Mouse (Mus musculus): ENCODE results near the gene Mon2. TPM values are rescaled to one million over a fixed set of nuclear protein-coding genes. Genes with fewer than 3 reads are reported as not detected.
"Not testable (repeated sequence)": the region's sequence is repeated elsewhere in the genome, so short reads cannot be mapped to it uniquely, and the experiment has no call there.

Gene Mon2
- polyA plus RNA-seq, 1 experiment = 42.6 TPM

- Histone ChIP-seq H3K4me3 (ENCODE audit: insufficient read depth, low read depth, low read length) (no peak overlapping the region), H3K4me1 (ENCODE audit: control insufficient read depth, insufficient read depth, low read length) (no peaks in the 10 kb centered on the region), H3K36me3 (ENCODE audit: control insufficient read depth, insufficient read depth, low read length) (peaks cover 10% of the 10 kb centered on the region), H3K27me3 (replicated peaks; ENCODE audit: control insufficient read depth, insufficient read depth, low read length) (no peaks in the 10 kb centered on the region), H3K27ac (ENCODE audit: insufficient read depth, low read depth, low read length) (no peak overlapping the region)
- TF ChIP-seq POLR2A (IDR thresholded peaks at IDR 0.05; ENCODE audit: low read depth, low read length) (no peak), CTCF (conservative IDR thresholded peaks at IDR 0.05; ENCODE audit: insufficient read depth, insufficient read length, low read depth, low read length) (0 out of 2 replicates have a peak, but pooled peaks have one; percentile 22)
- whole genome bisulfite sequencing = 77% methylated on average over 2 of the region's 2 CpGs
- DNase-seq = no peak
These were observed 36.4 kb downstream of the Mon2 start for GRCm38 (mm10) chr10:123039936-123040335.

DNA sequence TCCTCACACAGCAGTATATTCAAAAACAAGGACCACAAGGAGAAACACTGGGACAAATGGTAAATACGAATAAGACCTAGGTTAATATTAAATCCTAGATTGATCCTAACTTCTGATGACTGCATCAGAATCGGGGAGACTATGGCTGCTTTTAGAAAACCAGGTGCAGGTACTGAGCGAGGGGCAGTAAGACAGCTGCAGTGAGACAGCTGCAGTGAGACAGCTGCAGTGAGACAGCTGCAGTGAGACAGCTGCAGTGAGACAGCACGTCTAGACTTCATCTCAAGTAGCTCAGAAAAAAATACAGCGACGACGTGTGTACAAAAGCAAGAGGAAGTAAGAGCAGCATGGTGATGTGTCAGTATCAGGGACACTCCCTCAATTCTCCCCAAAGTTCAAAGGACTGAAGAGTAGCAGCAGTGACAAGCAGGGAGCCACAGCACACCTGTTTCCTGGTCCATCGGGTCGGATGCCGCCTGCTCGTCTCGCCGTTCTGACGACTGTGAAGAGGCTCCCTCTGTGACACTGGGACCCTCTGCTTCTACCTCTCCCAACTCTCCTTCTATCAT lies 44.1 kb downstream of the Mon2 start:
- Histone ChIP-seq H3K36me3 (ENCODE audit: control insufficient read depth, insufficient read depth, low read length) (peaks cover 2% of the 10 kb centered on the region), H3K4me1 (ENCODE audit: control insufficient read depth, insufficient read depth, low read length) (no peaks in the 10 kb centered on the region), H3K27me3 (replicated peaks; ENCODE audit: control insufficient read depth, insufficient read depth, low read length) (no peaks in the 10 kb centered on the region), H3K27ac (ENCODE audit: insufficient read depth, low read depth, low read length) (no peak overlapping the region), H3K4me3 (ENCODE audit: insufficient read depth, low read depth, low read length) (no peak overlapping the region)
- WGBS = 75% methylated on average over 14 of the region's 14 CpGs
- no peak for DNase-seq
- TF ChIP-seq POLR2A (IDR thresholded peaks at IDR 0.05; ENCODE audit: low read depth, low read length) (no peak), CTCF (conservative IDR thresholded peaks at IDR 0.05; ENCODE audit: insufficient read depth, insufficient read length, low read depth, low read length) (no peak)

DNA sequence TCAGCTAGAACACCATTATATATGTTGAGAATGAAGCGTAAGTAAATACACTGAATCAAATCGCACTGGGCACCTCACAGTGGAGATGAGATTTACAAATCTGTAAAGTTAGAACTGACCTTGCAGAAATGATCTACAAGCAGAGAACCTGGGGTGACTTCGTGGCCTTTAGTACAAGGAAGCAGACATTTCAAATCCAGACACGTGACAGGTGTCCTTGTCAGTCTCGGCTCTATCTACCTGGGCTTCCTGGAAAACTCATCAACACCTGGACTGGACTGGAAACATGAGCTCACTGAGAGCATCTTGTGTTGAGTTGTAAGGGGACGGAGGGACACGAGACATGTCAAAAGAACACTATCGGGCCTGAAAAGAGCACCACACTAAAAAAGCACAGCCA lies 44.9 kb downstream of the Mon2 start:
- Histone ChIP-seq H3K27ac (ENCODE audit: insufficient read depth, low read depth, low read length) (no peak overlapping the region), H3K4me1 (ENCODE audit: control insufficient read depth, insufficient read depth, low read length) (no peaks in the 10 kb centered on the region), H3K4me3 (ENCODE audit: insufficient read depth, low read depth, low read length) (no peak overlapping the region), H3K27me3 (replicated peaks; ENCODE audit: control insufficient read depth, insufficient read depth, low read length) (no peaks in the 10 kb centered on the region), H3K36me3 (ENCODE audit: control insufficient read depth, insufficient read depth, low read length) (peaks cover 2% of the 10 kb centered on the region)
- DNase-seq = no peak
- WGBS = 87% methylated on average over 8 of the region's 8 CpGs
- TF ChIP-seq POLR2A (IDR thresholded peaks at IDR 0.05; ENCODE audit: low read depth, low read length) (no peak), CTCF (conservative IDR thresholded peaks at IDR 0.05; ENCODE audit: insufficient read depth, insufficient read length, low read depth, low read length) (no peak)

- peaks cover 2% of the 10 kb centered on the region for H3K36me3 ChIP-seq (ENCODE audit: control insufficient read depth, insufficient read depth, low read length)
- H3K27ac ChIP-seq (ENCODE audit: insufficient read depth, low read depth, low read length) = no peak overlapping the region
- no peak for DNase-seq
- H3K4me3 ChIP-seq (ENCODE audit: insufficient read depth, low read depth, low read length) = no peak overlapping the region
- WGBS = 94% methylated on average over 9 of the region's 9 CpGs
- TF ChIP-seq POLR2A (IDR thresholded peaks at IDR 0.05; ENCODE audit: low read depth, low read length) (no peak), CTCF (conservative IDR thresholded peaks at IDR 0.05; ENCODE audit: insufficient read depth, insufficient read length, low read depth, low read length) (no peak)
- H3K27me3 ChIP-seq (replicated peaks; ENCODE audit: control insufficient read depth, insufficient read depth, low read length) = no peaks in the 10 kb centered on the region
- H3K4me1 ChIP-seq (ENCODE audit: control insufficient read depth, insufficient read depth, low read length) = no peaks in the 10 kb centered on the region
These were observed 45.7 kb downstream of the Mon2 start for GRCm38 (mm10) chr10:123030589-123030988.

DNA sequence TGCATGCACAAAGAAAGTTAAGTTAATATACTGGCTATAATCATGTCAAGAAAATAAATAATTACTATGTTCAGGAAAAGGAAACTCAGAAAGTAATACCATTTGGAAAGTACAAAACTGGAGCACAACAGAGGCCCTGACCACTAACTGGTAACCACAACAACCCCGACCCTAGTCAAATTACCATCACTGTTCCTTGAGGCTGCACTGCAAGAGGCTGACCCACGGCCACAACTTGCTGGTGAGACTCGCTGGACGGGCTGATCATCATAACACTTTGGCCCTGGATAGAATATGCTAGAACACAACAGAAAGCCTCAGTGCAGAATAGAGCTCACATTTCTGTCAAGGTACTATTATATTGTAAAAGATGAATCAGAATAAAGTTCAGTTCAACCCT lies 47.4 kb downstream of the Mon2 start:
- 84% methylated on average over 4 of the region's 4 CpGs for WGBS
- Histone ChIP-seq H3K36me3 (ENCODE audit: control insufficient read depth, insufficient read depth, low read length) (peaks cover 2% of the 10 kb centered on the region), H3K27ac (ENCODE audit: insufficient read depth, low read depth, low read length) (no peak overlapping the region), H3K4me3 (ENCODE audit: insufficient read depth, low read depth, low read length) (no peak overlapping the region), H3K4me1 (ENCODE audit: control insufficient read depth, insufficient read depth, low read length) (no peaks in the 10 kb centered on the region), H3K27me3 (replicated peaks; ENCODE audit: control insufficient read depth, insufficient read depth, low read length) (no peaks in the 10 kb centered on the region)
- no peak for DNase-seq
- no peak for TF ChIP-seq CTCF (conservative IDR thresholded peaks at IDR 0.05; ENCODE audit: insufficient read depth, insufficient read length, low read depth, low read length)
- no peak for TF ChIP-seq POLR2A (IDR thresholded peaks at IDR 0.05; ENCODE audit: low read depth, low read length)

DNA sequence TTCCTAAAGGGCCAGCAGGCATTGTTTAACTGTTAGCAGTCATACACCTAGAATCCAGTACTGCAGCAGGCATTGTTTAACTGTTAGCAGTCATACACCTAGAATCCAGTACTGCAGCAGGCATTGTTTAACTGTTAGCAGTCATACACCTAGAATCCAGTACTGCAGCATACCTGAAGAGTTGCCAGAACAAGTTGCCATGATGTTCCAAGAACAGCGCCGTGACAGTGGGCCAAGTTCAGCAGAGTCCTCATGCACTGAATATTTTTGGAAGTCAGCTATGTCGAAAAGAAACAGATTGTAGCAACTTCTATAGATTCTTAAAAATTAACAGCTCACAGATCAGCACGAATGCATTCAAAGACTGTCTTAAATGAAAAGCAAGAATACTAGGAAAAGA lies 49.6 kb downstream of the Mon2 start:
- H3K27ac ChIP-seq (ENCODE audit: insufficient read depth, low read depth, low read length); H3K4me1 ChIP-seq (ENCODE audit: control insufficient read depth, insufficient read depth, low read length); H3K36me3 ChIP-seq (ENCODE audit: control insufficient read depth, insufficient read depth, low read length); DNase-seq; H3K4me3 ChIP-seq (ENCODE audit: insufficient read depth, low read depth, low read length); H3K27me3 ChIP-seq (replicated peaks; ENCODE audit: control insufficient read depth, insufficient read depth, low read length): not testable (repeated sequence)
- WGBS = 87% methylated on average over 4 of the region's 4 CpGs

- Histone ChIP-seq H3K4me1 (ENCODE audit: control insufficient read depth, insufficient read depth, low read length) (no peaks in the 10 kb centered on the region), H3K36me3 (ENCODE audit: control insufficient read depth, insufficient read depth, low read length) (peaks cover 10% of the 10 kb centered on the region), H3K27ac (ENCODE audit: insufficient read depth, low read depth, low read length) (no peak overlapping the region), H3K27me3 (replicated peaks; ENCODE audit: control insufficient read depth, insufficient read depth, low read length) (no peaks in the 10 kb centered on the region), H3K4me3 (ENCODE audit: insufficient read depth, low read depth, low read length) (no peak overlapping the region)
- WGBS = 61% methylated on average over 18 of the region's 18 CpGs
- no peak for DNase-seq
- TF ChIP-seq CTCF (conservative IDR thresholded peaks at IDR 0.05; ENCODE audit: insufficient read depth, insufficient read length, low read depth, low read length) = no peak
- TF ChIP-seq POLR2A (IDR thresholded peaks at IDR 0.05; ENCODE audit: low read depth, low read length) = no peak
These were observed 62.9 kb downstream of the Mon2 start for GRCm38 (mm10) chr10:123013435-123013834.

GRCm38 (mm10) chr10:123011421-123011820 lies 64.9 kb downstream of the Mon2 start:
- Histone ChIP-seq H3K36me3 (ENCODE audit: control insufficient read depth, insufficient read depth, low read length) (peaks cover 10% of the 10 kb centered on the region), H3K27ac (ENCODE audit: insufficient read depth, low read depth, low read length) (no peak overlapping the region), H3K4me3 (ENCODE audit: insufficient read depth, low read depth, low read length) (no peak overlapping the region), H3K27me3 (replicated peaks; ENCODE audit: control insufficient read depth, insufficient read depth, low read length) (no peaks in the 10 kb centered on the region), H3K4me1 (ENCODE audit: control insufficient read depth, insufficient read depth, low read length) (no peaks in the 10 kb centered on the region)
- 90% methylated on average over 1 of the region's 1 CpGs for WGBS
- no peak for TF ChIP-seq CTCF (conservative IDR thresholded peaks at IDR 0.05; ENCODE audit: insufficient read depth, insufficient read length, low read depth, low read length)
- TF ChIP-seq POLR2A (IDR thresholded peaks at IDR 0.05; ENCODE audit: low read depth, low read length) = no peak
- no peak for DNase-seq

All from kidney, adult 2 months (tissue).